Mouse (Mus musculus) lung, postnatal 25 days (tissue): ENCODE data around the gene Gm19345.

Experiments used
- DNase-seq: peaks from one replicate; pipeline ENCODE4 v3.0.0; 2022; ENCODE audit warnings: low spot score

Gm19345 gene

GRCm38 (mm10) chr7:19871943-19872601 is 20.3 kb downstream of the Gm19345 start:
- DNase-seq, result peak; percentile 43

GRCm38 (mm10) chr7:19875948-19876682 is 24.3 kb downstream of the Gm19345 start:
- DNase-seq, result peak; percentile 61

DNA sequence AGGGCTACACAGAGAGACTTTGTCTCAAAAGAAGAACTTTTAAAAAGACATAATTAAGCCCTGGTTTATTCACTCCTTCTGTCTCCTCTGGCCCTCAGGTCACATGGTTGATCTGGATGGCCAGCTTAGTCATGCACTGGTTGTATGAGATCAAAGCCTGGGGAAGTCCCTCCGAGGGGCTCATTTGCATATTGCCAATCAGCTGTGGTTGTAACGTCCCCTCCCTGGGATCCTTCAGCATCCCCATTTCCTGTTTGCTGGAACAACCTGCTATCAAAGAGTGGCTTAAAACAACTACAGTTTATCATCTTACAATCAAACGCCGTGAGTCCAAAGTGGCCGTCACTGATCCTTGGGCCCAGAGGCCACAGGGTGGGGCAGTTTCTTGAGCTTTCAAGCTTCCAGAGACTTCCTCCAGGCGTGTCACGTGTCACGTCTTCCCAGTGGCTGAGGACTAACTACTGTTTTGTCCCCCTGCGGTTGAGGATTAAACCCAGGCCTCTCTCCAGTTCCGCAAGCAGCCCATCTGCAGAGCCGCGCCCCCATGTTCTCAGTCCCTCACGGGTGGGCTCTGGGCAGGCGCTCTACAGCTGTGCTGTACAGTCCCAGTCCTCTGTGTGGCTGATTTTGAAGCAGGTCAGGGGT is 25.1 kb downstream of the Gm19345 start:
- DNase-seq, result peak; percentile 10

GRCm38 (mm10) chr7:19880754-19881153 is 29.0 kb downstream of the Gm19345 start:
- DNase-seq, result no peak

DNA sequence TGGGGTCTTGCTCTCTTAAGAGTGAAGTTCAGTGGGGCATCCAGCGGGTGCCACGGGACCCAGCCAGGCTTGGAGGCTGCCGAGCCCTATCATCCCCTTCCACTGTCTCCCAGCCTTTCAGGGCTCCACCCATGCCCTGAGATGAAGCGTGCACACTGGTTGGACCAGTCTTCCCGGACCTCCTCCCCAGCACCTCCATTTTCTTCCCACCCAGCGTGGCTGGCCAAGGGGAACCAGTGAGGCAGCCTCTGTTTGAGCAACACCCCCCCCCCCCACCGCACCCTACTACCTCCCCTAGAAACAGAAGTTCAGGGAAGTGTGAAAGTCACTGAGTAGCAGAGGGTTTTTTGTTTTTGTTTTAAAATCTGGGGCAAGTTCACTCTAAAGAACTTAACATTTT is 36.0 kb downstream of the Gm19345 start, which contains the start of gene Ceacam19:
Gene Ceacam19 (minus strand): TSS at position 117 of the 400 bp plus-strand sequence.
- no peak for DNase-seq

DNA sequence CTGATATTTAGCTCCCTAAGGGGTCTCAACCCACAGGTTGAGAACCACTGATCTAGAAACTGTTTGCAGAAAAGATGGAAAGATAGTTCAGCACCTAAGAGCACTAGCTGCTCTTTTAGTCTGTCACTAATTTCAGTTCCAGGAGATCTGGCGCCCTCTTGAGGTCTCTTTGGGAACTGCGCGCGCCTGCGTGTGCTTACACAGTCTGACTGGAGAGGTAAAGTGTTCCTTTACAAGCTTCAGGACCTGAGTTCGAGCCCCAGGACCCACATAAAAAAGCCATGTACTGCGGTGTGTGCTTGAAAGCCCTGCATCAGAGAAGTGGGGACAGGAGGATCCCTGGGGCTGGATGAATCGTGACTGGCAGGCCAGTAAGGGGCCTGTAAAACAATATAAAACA is 38.1 kb downstream of the Gm19345 start:
- DNase-seq, result peak; percentile 29
